Mouse (Mus musculus): ENCODE results near the gene Crtap.

The Crtap gene

GRCm38 (mm10) chr9:114326011-114326748, 64.3 kb downstream of the Crtap start:
- DNase-seq (ENCODE audit: low spot score in 2 of 2): no peak

Measured in spleen, postnatal 14 days (tissue).